Mouse (Mus musculus) neural tube, embryonic 14.5 days (tissue): ENCODE data around the gene Foxa1. TPM values are rescaled to one million over a fixed set of nuclear protein-coding genes. Genes with fewer than 3 reads are reported as not detected.

Experiments used
- ATAC-seq: fragments of 200-750 bp; cut with Nextera tagmentation; 2 replicates; pipeline ENCODE4 v1.8.0; 2017; ENCODE audit warnings: low read depth, mild to moderate bottlenecking, moderate TSS enrichment, moderate library complexity
- H3K27ac ChIP-seq: fragments of 300-500 bp; sonication (generic); 2 replicates; pipeline ENCODE4 v1.5.1; 2014; ENCODE audit warnings: low read depth, mild to moderate bottlenecking, control low read depth, low read length, moderate library complexity, mixed read lengths
- H3K27me3 ChIP-seq: fragments of 300-500 bp; sonication (generic); 2 replicates; pipeline ENCODE4 v1.6.1; 2014; ENCODE audit warnings: low read length; ENCODE audit not compliant: control insufficient read depth, insufficient read depth
- H3K36me3 ChIP-seq: fragments of 300-500 bp; sonication (generic); 2 replicates; pipeline ENCODE4 v1.6.1; 2014; ENCODE audit warnings: low read length, mixed read lengths; ENCODE audit not compliant: control insufficient read depth, insufficient read depth
- H3K4me1 ChIP-seq: fragments of 300-500 bp; sonication (generic); 2 replicates; pipeline ENCODE4 v1.6.1; 2014; ENCODE audit warnings: low read length; ENCODE audit not compliant: control insufficient read depth, insufficient read depth
- H3K4me2 ChIP-seq: fragments of 300-500 bp; sonication (generic); 2 replicates; pipeline ENCODE4 v1.6.1; 2014; ENCODE audit warnings: mild to moderate bottlenecking, low read depth, low read length, control low read depth
- H3K4me3 ChIP-seq: fragments of 300-500 bp; sonication (generic); 2 replicates; pipeline ENCODE4 v1.5.1; 2014; ENCODE audit warnings: low read depth, low read length, control low read depth, mixed read lengths
- H3K9ac ChIP-seq: fragments of 300-500 bp; sonication (generic); replicated peaks from 2 replicates; pipeline ENCODE4 v1.6.1; 2014; ENCODE audit warnings: low read depth, mild to moderate bottlenecking, control low read depth, low read length, mixed read lengths
- H3K9me3 ChIP-seq: fragments of 300-500 bp; sonication (generic); 2 replicates; pipeline ENCODE4 v1.6.1; 2016; ENCODE audit warnings: low read length; ENCODE audit not compliant: control insufficient read depth
- WGBS: fragments of 180-500 bp; shearing (Covaris S2); extraction: QIAGEN DNeasy Blood & Tissue Kit; methylation state at CpG from one replicate; pipeline ENCODE4 v1.1.7; 2014; 5-methylcytosine and 5-hydroxymethylcytosine counted together
- polyA plus RNA-seq: library from polyadenylated mRNA; unstranded; fragments of >200 nt; fragmentation: Nextera tagmentation; extraction: Ambion mirVana; gene quantifications from 2 replicates; pipeline ENCODE4 v1.2.1, GENCODE M21; 2014

Gene Foxa1
- polyA plus RNA-seq, 1 experiment from 2014 or later, result 0.76 TPM

- Histone ChIP-seq H3K4me3 (no peak overlapping the region), H3K36me3 (no peaks in the 10 kb centered on the region), H3K9me3 (no peaks in the 10 kb centered on the region), H3K9ac (no peak overlapping the region), H3K27ac (no peak overlapping the region), H3K27me3 (peaks cover 77% of the 10 kb centered on the region), H3K4me1 (peaks cover 9% of the 10 kb centered on the region; the same call in 1 of the 2 replicates), H3K4me2 (no peak overlapping the region)
- WGBS, result under 1% methylated on average over 63 of the region's 63 CpGs
- no peak for ATAC-seq
Measured at GRCm38 (mm10) chr12:57542746-57543626, 3.7 kb downstream of the Foxa1 start.

- Histone ChIP-seq H3K4me3 (no peak overlapping the region), H3K9ac (no peak overlapping the region), H3K36me3 (no peaks in the 10 kb centered on the region), H3K27ac (no peak overlapping the region), H3K4me1 (peaks cover 9% of the 10 kb centered on the region; the same call in 1 of the 2 replicates), H3K9me3 (no peaks in the 10 kb centered on the region), H3K27me3 (peaks cover 74% of the 10 kb centered on the region), H3K4me2 (no peak overlapping the region)
- no peak for ATAC-seq
- WGBS, result under 1% methylated on average over 44 of the region's 46 CpGs
Measured at GRCm38 (mm10) chr12:57541931-57542745, 4.6 kb downstream of the Foxa1 start.

DNA sequence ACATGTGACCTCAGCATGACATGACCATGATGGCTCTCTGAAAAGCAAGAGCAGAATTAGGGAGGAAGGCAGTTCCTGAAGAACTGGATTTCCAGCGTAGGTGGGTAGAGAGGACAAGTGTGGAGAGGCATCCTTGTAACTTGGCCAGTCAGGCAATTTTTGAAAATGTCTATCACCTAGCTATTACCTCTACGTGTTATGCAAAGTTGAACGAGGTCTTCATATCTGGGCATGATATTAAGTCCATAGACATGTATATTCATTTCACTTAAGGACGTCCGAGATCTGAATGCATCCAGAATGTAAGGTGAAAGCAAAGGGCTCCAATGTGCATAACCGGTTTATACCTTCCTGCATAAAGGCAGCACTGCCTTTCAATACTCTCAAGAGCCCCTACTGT lies 5.6 kb downstream of the Foxa1 start:
- ATAC-seq, result no peak
- Histone ChIP-seq H3K9ac (no peak overlapping the region), H3K36me3 (no peaks in the 10 kb centered on the region), H3K9me3 (no peaks in the 10 kb centered on the region), H3K27me3 (peaks cover 75% of the 10 kb centered on the region), H3K4me2 (no peak overlapping the region), H3K4me3 (no peak overlapping the region), H3K27ac (no peak overlapping the region), H3K4me1 (peaks cover 8% of the 10 kb centered on the region; the same call in 1 of the 2 replicates)
- WGBS, result 8% methylated on average over 6 of the region's 6 CpGs

- H3K4me1 ChIP-seq, result no peaks in the 10 kb centered on the region
- no peaks in the 10 kb centered on the region for H3K9me3 ChIP-seq
- ATAC-seq, result no peak
- H3K4me3 ChIP-seq, result no peak overlapping the region
- peaks cover 74% of the 10 kb centered on the region for H3K27me3 ChIP-seq
- H3K4me2 ChIP-seq, result no peak overlapping the region
- WGBS, result 2% methylated on average over 10 of the region's 10 CpGs
- no peaks in the 10 kb centered on the region for H3K36me3 ChIP-seq
- H3K27ac ChIP-seq, result no peak overlapping the region
- H3K9ac ChIP-seq, result no peak overlapping the region
Measured at GRCm38 (mm10) chr12:57539551-57539985, 7.1 kb downstream of the Foxa1 start.

GRCm38 (mm10) chr12:57538588-57539550 lies 7.8 kb downstream of the Foxa1 start:
- ATAC-seq, result no peak; the same call in 1 of the 2 replicates
- Histone ChIP-seq H3K4me3 (no peak overlapping the region; the same call in 1 of the 2 replicates), H3K9ac (no peak overlapping the region), H3K4me1 (no peaks in the 10 kb centered on the region), H3K36me3 (no peaks in the 10 kb centered on the region), H3K27me3 (peaks cover 74% of the 10 kb centered on the region), H3K27ac (no peak overlapping the region), H3K9me3 (no peaks in the 10 kb centered on the region), H3K4me2 (no peak overlapping the region; the same call in 1 of the 2 replicates)
- under 1% methylated on average over 63 of the region's 63 CpGs for WGBS

GRCm38 (mm10) chr12:57537791-57538587 lies 8.7 kb downstream of the Foxa1 start:
- Histone ChIP-seq H3K9me3 (no peaks in the 10 kb centered on the region), H3K4me1 (no peaks in the 10 kb centered on the region), H3K27me3 (peaks cover 74% of the 10 kb centered on the region), H3K4me3 (no peak overlapping the region; the same call in 1 of the 2 replicates), H3K4me2 (no peak overlapping the region), H3K27ac (no peak overlapping the region), H3K9ac (no peak overlapping the region), H3K36me3 (no peaks in the 10 kb centered on the region)
- under 1% methylated on average over 21 of the region's 21 CpGs for WGBS
- ATAC-seq, result no peak

GRCm38 (mm10) chr12:57536909-57537670 lies 9.6 kb downstream of the Foxa1 start:
- Histone ChIP-seq H3K4me2 (no peak overlapping the region), H3K27me3 (peaks cover 74% of the 10 kb centered on the region), H3K9ac (no peak overlapping the region), H3K36me3 (no peaks in the 10 kb centered on the region), H3K4me3 (no peak overlapping the region), H3K9me3 (no peaks in the 10 kb centered on the region), H3K4me1 (no peaks in the 10 kb centered on the region), H3K27ac (no peak overlapping the region)
- ATAC-seq, result no peak
- 1% methylated on average over 11 of the region's 11 CpGs for WGBS
